ENCODE assay signal across 11 mouse cellular contexts in the genomic region with DNA sequence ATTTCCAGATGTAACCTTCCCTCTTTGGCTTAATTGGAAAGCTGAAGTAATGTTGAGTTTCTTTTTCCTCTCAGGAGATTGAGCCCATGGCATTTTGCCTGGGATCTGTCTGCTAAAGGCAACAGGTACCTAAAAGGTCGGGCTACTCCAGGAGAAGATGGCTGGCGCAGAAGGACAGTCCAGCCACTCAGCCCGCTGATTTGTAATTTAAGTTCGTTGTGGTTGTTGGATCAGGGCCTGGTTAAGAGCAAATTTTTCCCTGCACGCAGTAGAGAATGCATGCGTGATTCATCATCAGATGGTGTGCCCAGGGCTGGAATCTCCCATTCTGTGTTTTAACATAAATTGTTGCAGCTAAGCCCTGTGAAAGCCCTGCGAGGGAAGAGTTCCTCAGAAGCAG. TPM values are rescaled to one million over a fixed set of nuclear protein-coding genes. Genes with fewer than 3 reads are reported as not detected.
A peak's percentile ranks its signal among the peaks of the same experiment; 100 is the strongest.
DNase-seq lines count a peak whose midpoint lies in the region; ATAC-seq and TF ChIP-seq lines count a peak whose summit lies in the region.
"Had no signal": no experiment of that assay in that cellular context is flagged by ENCODE, and none has a peak within 500 bp of the region (broad histone marks: within the 10 kb centered on the region; RNA-seq: fewer than 3 reads in every experiment).

No protein-coding gene starts in this region.

- H3K9ac ChIP-seq in heart, embryonic 15.5 days = no peak overlapping the region
- H3K9ac ChIP-seq in liver, embryonic 13.5 days = no peak overlapping the region
- no peak overlapping the region for H3K9ac ChIP-seq in liver, embryonic 11.5 days (ENCODE audit: low read depth, low read length)
- H3K9ac ChIP-seq in midbrain, embryonic 15.5 days = no peak overlapping the region
- no peak overlapping the region for H3K9ac ChIP-seq in heart, adult 2 months (ENCODE audit: low read depth, low read length)
- H3K9ac ChIP-seq: hindbrain, embryonic 15.5 days had no signal

- H3K4me2 ChIP-seq in heart, embryonic 15.5 days = no peak overlapping the region
- no peak overlapping the region for H3K4me2 ChIP-seq in liver, embryonic 13.5 days
- H3K4me2 ChIP-seq in liver, embryonic 11.5 days = no peak overlapping the region
- peak overlapping the region; percentile 62 for H3K4me2 ChIP-seq in myocyte (ENCODE audit: low read depth)
- no peak overlapping the region for H3K4me2 ChIP-seq in midbrain, embryonic 15.5 days
- H3K4me2 ChIP-seq: hindbrain, embryonic 15.5 days had no signal

- no peak for DNase-seq in heart, postnatal 10 days
- no peak for DNase-seq in liver, embryonic 13.5 days
- no peak for DNase-seq in liver, embryonic 11.5 days (ENCODE audit: low spot score)
- peak; percentile 59 for DNase-seq in adrenal gland, postnatal 14 days
- no peak for DNase-seq in heart, adult 2 months
- DNase-seq: cerebellum, adult 9-11 months had no signal

- H3K27ac ChIP-seq in heart, embryonic 15.5 days = 0 out of 2 replicates have a peak overlapping the region, but pooled peaks have one; percentile 25
- H3K27ac ChIP-seq in liver, embryonic 13.5 days = 0 out of 2 replicates have a peak overlapping the region, but pooled peaks have one; percentile 31
- H3K27ac ChIP-seq in liver, embryonic 11.5 days (ENCODE audit: low read depth, low read length) = no peak overlapping the region
- H3K27ac ChIP-seq in midbrain, embryonic 15.5 days = no peak overlapping the region
- no peak overlapping the region; the same call in 1 of the 2 replicates for H3K27ac ChIP-seq in heart, adult 2 months
- H3K27ac ChIP-seq: hindbrain, embryonic 15.5 days had no signal

- no peaks in the 10 kb centered on the region for H3K9me3 ChIP-seq in heart, embryonic 15.5 days (replicated peaks)
- H3K9me3 ChIP-seq in liver, embryonic 13.5 days (replicated peaks) = no peaks in the 10 kb centered on the region
- no peaks in the 10 kb centered on the region for H3K9me3 ChIP-seq in liver, embryonic 11.5 days (ENCODE audit: control insufficient read depth, low read length)
- H3K9me3 ChIP-seq in midbrain, embryonic 15.5 days = no peaks in the 10 kb centered on the region
- H3K9me3 ChIP-seq: hindbrain, embryonic 15.5 days had no signal

- no peak for ATAC-seq in heart, embryonic 15.5 days (replicated peaks; ENCODE audit: insufficient number of reproducible peaks, insufficient read depth, low FRiP score, low read depth)
- ATAC-seq in liver, embryonic 13.5 days (ENCODE audit: low read depth) = no peak
- no peak for ATAC-seq in liver, embryonic 11.5 days (replicated peaks; ENCODE audit: low FRiP score)
- no peak for ATAC-seq in midbrain, embryonic 15.5 days (replicated peaks)

- TF ChIP-seq POLR2A in myocyte (IDR thresholded peaks at IDR 0.05; ENCODE audit: insufficient read length, low read depth) = no peak
- no peak for TF ChIP-seq POLR2A in heart, adult 2 months (IDR thresholded peaks at IDR 0.05; ENCODE audit: insufficient read depth, low read depth, low read length)

- 67% methylated on average over 7 of the region's 7 CpGs for WGBS in heart, embryonic 15.5 days
- 83% methylated on average over 7 of the region's 7 CpGs for WGBS in liver, embryonic 13.5 days (ENCODE audit: insufficient replicate concordance)
- 88% methylated on average over 7 of the region's 7 CpGs for WGBS in liver, embryonic 11.5 days
- 91% methylated on average over 7 of the region's 7 CpGs for WGBS in midbrain, embryonic 15.5 days
- 36% methylated on average over 7 of the region's 7 CpGs for WGBS in heart, adult 2 months

- TF ChIP-seq EP300 in heart, adult 2 months (IDR thresholded peaks at IDR 0.05; ENCODE audit: insufficient read depth, low read depth, low read length) = no peak

- intact Hi-C loops in heart, postnatal 10 days (cut with DNase I) = no loop called here
- intact Hi-C loops in heart, adult 2 months (cut with DNase I) = no loop called here

- H3ac ChIP-seq in myocyte (ENCODE audit: control insufficient read depth, insufficient read length) = no peak overlapping the region

- H3K79me2 ChIP-seq in myocyte (ENCODE audit: control insufficient read depth, insufficient read depth) = peaks cover 37% of the 10 kb centered on the region
- H3K79me2 ChIP-seq in heart, adult 2 months (replicated peaks; ENCODE audit: control insufficient read depth, insufficient read depth, low read length) = peaks cover 8% of the 10 kb centered on the region

- H3K4me3 ChIP-seq in heart, embryonic 15.5 days = no peak overlapping the region
- no peak overlapping the region for H3K4me3 ChIP-seq in liver, embryonic 13.5 days (replicated peaks)
- H3K4me3 ChIP-seq in liver, embryonic 11.5 days (ENCODE audit: low read depth, low read length) = no peak overlapping the region
- H3K4me3 ChIP-seq in myocyte = no peak overlapping the region
- H3K4me3 ChIP-seq in midbrain, embryonic 15.5 days = no peak overlapping the region
- H3K4me3 ChIP-seq in heart, adult 2 months = no peak overlapping the region
- H3K4me3 ChIP-seq: erythroblast, embryonic 14.5 days; hindbrain, embryonic 15.5 days had no signal

- TF ChIP-seq CTCF in heart, adult 2 months (IDR thresholded peaks at IDR 0.05) = no peak

- peaks cover 9% of the 10 kb centered on the region for H3K36me3 ChIP-seq in heart, embryonic 15.5 days
- peaks cover 9% of the 10 kb centered on the region for H3K36me3 ChIP-seq in liver, embryonic 13.5 days
- H3K36me3 ChIP-seq in liver, embryonic 11.5 days (ENCODE audit: control insufficient read depth, insufficient read depth, low read length) = no peaks in the 10 kb centered on the region; the same call in 1 of the 2 replicates
- H3K36me3 ChIP-seq in myocyte (ENCODE audit: control insufficient read depth, insufficient read depth) = no peaks in the 10 kb centered on the region
- 0 out of 2 replicates have a peak, but pooled peaks cover 7% of the 10 kb centered on the region for H3K36me3 ChIP-seq in midbrain, embryonic 15.5 days (replicated peaks)
- peaks cover 22% of the 10 kb centered on the region for H3K36me3 ChIP-seq in heart, adult 2 months (ENCODE audit: control insufficient read depth, insufficient read depth, low read length)

- peaks cover 48% of the 10 kb centered on the region for H3K4me1 ChIP-seq in heart, embryonic 15.5 days (replicated peaks)
- H3K4me1 ChIP-seq in liver, embryonic 13.5 days (replicated peaks) = peaks cover 41% of the 10 kb centered on the region
- peaks cover 16% of the 10 kb centered on the region for H3K4me1 ChIP-seq in liver, embryonic 11.5 days (replicated peaks; ENCODE audit: control insufficient read depth, insufficient read depth, low read length)
- peaks cover 11% of the 10 kb centered on the region for H3K4me1 ChIP-seq in midbrain, embryonic 15.5 days
- peaks cover 36% of the 10 kb centered on the region for H3K4me1 ChIP-seq in heart, adult 2 months (ENCODE audit: control insufficient read depth, insufficient read depth, low read length)

- H3K27me3 ChIP-seq in heart, embryonic 15.5 days = no peaks in the 10 kb centered on the region
- no peaks in the 10 kb centered on the region for H3K27me3 ChIP-seq in liver, embryonic 13.5 days
- H3K27me3 ChIP-seq in liver, embryonic 11.5 days (replicated peaks; ENCODE audit: control insufficient read depth, insufficient read depth, low read length) = no peaks in the 10 kb centered on the region
- H3K27me3 ChIP-seq in myocyte (ENCODE audit: control insufficient read depth, insufficient read depth, insufficient read length) = no peaks in the 10 kb centered on the region
- H3K27me3 ChIP-seq in midbrain, embryonic 15.5 days (replicated peaks) = no peaks in the 10 kb centered on the region
- no peaks in the 10 kb centered on the region for H3K27me3 ChIP-seq in heart, adult 2 months (ENCODE audit: control insufficient read depth, insufficient read depth, low read length)
- H3K27me3 ChIP-seq: hindbrain, embryonic 15.5 days had no signal

RNA-seq across cellular contexts. Expression of gene Pptc7, which starts 19.8 kb away (rescaled TPM):
- 11.9 and 12.2 TPM in 2 replicates for polyA plus RNA-seq in heart, embryonic 15.5 days (2015; fragmentation: Nextera tagmentation; extraction: Ambion mirVana)
- total RNA-seq in heart, postnatal 10 days (2021) = 10 to 100 TPM; 63.4 to 83.1 TPM
- 3.4 and 3.5 TPM in 2 replicates for polyA plus RNA-seq in liver, embryonic 13.5 days (2015; fragmentation: Nextera tagmentation; extraction: Ambion mirVana)
- 6.7 and 8.2 TPM in 2 replicates for polyA plus RNA-seq in liver, embryonic 11.5 days (2014; fragmentation: Nextera tagmentation; extraction: Ambion mirVana)
- total RNA-seq in adrenal gland, postnatal 14 days (2021) = 42.4 and 44.7 TPM in 2 replicates
- 6.2 TPM for polyA plus RNA-seq in myocyte (2012; fragmentation: generic; extraction: Trizol)
- polyA plus RNA-seq in midbrain, embryonic 15.5 days (2015; fragmentation: Nextera tagmentation; extraction: Ambion mirVana) = 7.6 and 8.4 TPM in 2 replicates
- total RNA-seq in heart, adult 2 months (2021) = 100 to 1,000 TPM; 108 to 133 TPM
- polyA plus RNA-seq in heart, adult 2 months (2012; rRNA removed) = 77.5 and 122 TPM in 2 replicates

RNA-seq across cellular contexts. Expression of gene Tctn1, which starts 39.7 kb away (rescaled TPM):
- polyA plus RNA-seq in heart, embryonic 15.5 days (2015; fragmentation: Nextera tagmentation; extraction: Ambion mirVana) = 2.5 and 3.3 TPM in 2 replicates
- total RNA-seq in heart, postnatal 10 days (2021) = 1 to 10 TPM; 5.4 to 5.5 TPM
- 0.68 and 1.1 TPM in 2 replicates for polyA plus RNA-seq in liver, embryonic 13.5 days (2015; fragmentation: Nextera tagmentation; extraction: Ambion mirVana)
- polyA plus RNA-seq in liver, embryonic 11.5 days (2014; fragmentation: Nextera tagmentation; extraction: Ambion mirVana) = 2.1 and 3.1 TPM in 2 replicates
- total RNA-seq in adrenal gland, postnatal 14 days (2021) = 12.7 and 14.5 TPM in 2 replicates
- 4.7 TPM for polyA plus RNA-seq in myocyte (2012; fragmentation: generic; extraction: Trizol)
- polyA plus RNA-seq in midbrain, embryonic 15.5 days (2015; fragmentation: Nextera tagmentation; extraction: Ambion mirVana) = 6.1 TPM in 2 replicates
- 1 to 10 TPM; 3.2 to 3.9 TPM for total RNA-seq in heart, adult 2 months (2021)
- polyA plus RNA-seq in heart, adult 2 months (2012; rRNA removed) = 9.4 and 9.8 TPM in 2 replicates

RNA-seq across cellular contexts. Expression of gene Rad9b, which starts 50.1 kb away (rescaled TPM):
- polyA plus RNA-seq in heart, embryonic 15.5 days (2015; fragmentation: Nextera tagmentation; extraction: Ambion mirVana) = 7.2 and 8.0 TPM in 2 replicates
- 1 to 10 TPM; 1.1 to 1.4 TPM for total RNA-seq in heart, postnatal 10 days (2021)
- 2.8 and 2.9 TPM in 2 replicates for polyA plus RNA-seq in liver, embryonic 13.5 days (2015; fragmentation: Nextera tagmentation; extraction: Ambion mirVana)
- polyA plus RNA-seq in liver, embryonic 11.5 days (2014; fragmentation: Nextera tagmentation; extraction: Ambion mirVana) = 7.0 and 7.9 TPM in 2 replicates
- 3.2 and 4.0 TPM in 2 replicates for total RNA-seq in adrenal gland, postnatal 14 days (2021)
- 1.9 TPM for polyA plus RNA-seq in myocyte (2012; fragmentation: generic; extraction: Trizol)
- polyA plus RNA-seq in midbrain, embryonic 15.5 days (2015; fragmentation: Nextera tagmentation; extraction: Ambion mirVana) = 27.0 and 28.3 TPM in 2 replicates
- under 1 TPM; 0.50 to 0.97 TPM for total RNA-seq in heart, adult 2 months (2021)
- polyA plus RNA-seq in heart, adult 2 months (2012; rRNA removed) = 2.5 and 3.0 TPM in 2 replicates
- polyA plus RNA-seq: erythroblast, embryonic 14.5 days had no signal

RNA-seq across cellular contexts. Expression of gene Vps29, which starts 50.2 kb away (rescaled TPM):
- polyA plus RNA-seq in heart, embryonic 15.5 days (2015; fragmentation: Nextera tagmentation; extraction: Ambion mirVana) = 177 and 206 TPM in 2 replicates
- 100 to 1,000 TPM; 109 to 122 TPM for total RNA-seq in heart, postnatal 10 days (2021)
- 131 and 141 TPM in 2 replicates for polyA plus RNA-seq in liver, embryonic 13.5 days (2015; fragmentation: Nextera tagmentation; extraction: Ambion mirVana)
- polyA plus RNA-seq in liver, embryonic 11.5 days (2014; fragmentation: Nextera tagmentation; extraction: Ambion mirVana) = 204 and 211 TPM in 2 replicates
- total RNA-seq in adrenal gland, postnatal 14 days (2021) = 127 TPM in 2 replicates
- polyA plus RNA-seq in myocyte (2012; fragmentation: generic; extraction: Trizol) = 139 TPM
- 268 and 286 TPM in 2 replicates for polyA plus RNA-seq in midbrain, embryonic 15.5 days (2015; fragmentation: Nextera tagmentation; extraction: Ambion mirVana)
- total RNA-seq in heart, adult 2 months (2021) = 10 to 100 TPM; 85.4 to 91.4 TPM
- 39.2 and 70.9 TPM in 2 replicates for polyA plus RNA-seq in heart, adult 2 months (2012; rRNA removed)

Comparison
In these comparisons a context has a peak if more than half of its experiments do, and no peak if none do; other contexts are left out.
1. H3K27ac ChIP-seq: peak in heart, embryonic 15.5 days (single experiment) and liver, embryonic 13.5 days (single experiment); none in liver, embryonic 11.5 days (single experiment), midbrain, embryonic 15.5 days (single experiment) and heart, adult 2 months (single experiment).